Mouse (Mus musculus): ENCODE data around the gene Ccdc34. TPM values are rescaled to one million over a fixed set of nuclear protein-coding genes. Genes with fewer than 3 reads are reported as not detected.

Gene Ccdc34
- polyA plus RNA-seq (2015; fragmentation: Nextera tagmentation; extraction: Ambion mirVana) = 28.3 and 32.7 TPM in 2 replicates

DNA sequence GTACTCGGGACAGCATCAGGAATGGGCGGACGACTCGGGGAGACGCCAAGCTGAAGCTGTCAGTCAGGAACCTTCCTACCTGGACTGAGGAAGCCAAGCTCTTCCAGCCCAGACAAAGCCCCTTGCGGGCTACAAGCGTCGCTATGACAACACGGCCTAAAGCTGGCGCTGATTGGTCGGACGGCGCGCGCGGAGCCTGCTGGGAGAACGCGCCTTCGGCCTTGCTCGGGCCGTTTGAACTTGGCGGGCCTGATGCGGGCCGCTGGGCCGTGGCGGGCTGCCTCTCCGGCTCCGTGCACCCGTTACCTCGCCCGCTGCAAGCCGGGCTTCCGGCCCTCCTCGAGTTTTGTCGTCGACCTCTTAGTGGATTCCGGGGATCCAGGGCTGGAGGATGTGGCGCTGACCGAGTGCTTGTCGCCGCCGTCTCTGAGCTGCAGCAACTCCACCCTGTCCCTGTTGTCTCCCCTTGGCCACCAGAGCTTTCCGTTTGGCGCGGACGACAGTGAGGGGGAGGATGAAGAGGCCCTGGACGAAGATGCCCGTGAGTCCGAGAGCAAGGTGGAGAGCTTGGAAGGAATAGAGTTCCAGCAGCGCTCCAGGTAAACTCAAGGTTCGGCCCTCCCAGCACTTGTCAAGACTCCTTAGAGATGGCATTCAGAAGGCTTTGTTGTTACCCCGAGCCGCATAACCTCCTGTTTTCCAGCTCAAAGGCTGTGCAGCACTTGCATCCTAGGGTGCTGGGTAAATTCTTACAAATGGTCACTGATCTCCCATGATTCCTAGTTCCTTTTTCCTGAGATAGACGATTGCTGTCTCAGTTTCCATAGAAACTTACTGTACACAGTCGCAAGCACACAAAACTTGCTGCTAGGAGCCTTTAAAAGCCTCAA, at the start of gene Ccdc34:
Gene Ccdc34, plus strand, starts transcription at position 202 of the 890 bp plus-strand sequence.
- Histone ChIP-seq H3K4me1 (peaks cover 31% of the 10 kb centered on the region), H3K4me2 (peak within 1 kb of the TSS; percentile 71), H3K36me3 (peaks cover 8% of the 10 kb centered on the region; the same call in 1 of the 2 replicates), H3K4me3 (replicated peaks) (peak within 1 kb of the TSS; percentile 87), H3K27ac (replicated peaks) (peak within 1 kb of the TSS; percentile 90), H3K9ac (replicated peaks) (peak within 1 kb of the TSS; percentile 94), H3K27me3 (replicated peaks) (no peaks in the 10 kb centered on the region), H3K9me3 (replicated peaks) (no peaks in the 10 kb centered on the region)
- WGBS = under 1% methylated on average over 55 of the region's 55 CpGs
- peak; percentile 100 for ATAC-seq (ENCODE audit: low FRiP score)

DNA sequence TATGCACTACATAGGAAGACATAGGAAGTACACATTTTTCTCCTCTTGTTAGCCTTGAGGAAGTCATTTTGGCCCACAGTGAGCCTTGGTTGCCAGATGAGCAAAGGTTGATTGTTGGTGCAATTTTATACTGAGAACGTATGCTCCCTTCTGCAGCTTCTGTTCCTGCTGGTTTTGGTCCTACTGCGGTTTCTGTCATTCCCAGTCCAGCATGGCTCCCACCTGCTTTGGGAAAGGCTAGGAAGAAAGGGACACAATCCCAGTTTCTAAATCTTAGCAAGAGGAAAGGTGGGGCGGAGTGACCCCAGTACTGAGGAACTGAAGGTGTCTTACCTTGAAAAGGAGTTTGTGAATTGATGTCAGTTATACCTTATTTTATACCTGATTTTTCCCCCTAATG, 48.2 kb upstream of the Ccdc34 start:
- Histone ChIP-seq H3K27me3 (replicated peaks) (no peaks in the 10 kb centered on the region), H3K27ac (replicated peaks) (no peak overlapping the region), H3K9me3 (replicated peaks) (no peaks in the 10 kb centered on the region), H3K9ac (replicated peaks) (no peak overlapping the region), H3K4me1 (no peaks in the 10 kb centered on the region), H3K4me2 (no peak overlapping the region), H3K36me3 (no peaks in the 10 kb centered on the region), H3K4me3 (replicated peaks) (no peak overlapping the region)
- no peak for ATAC-seq (ENCODE audit: low FRiP score)
- 84% methylated on average over 3 of the region's 3 CpGs for WGBS

DNA sequence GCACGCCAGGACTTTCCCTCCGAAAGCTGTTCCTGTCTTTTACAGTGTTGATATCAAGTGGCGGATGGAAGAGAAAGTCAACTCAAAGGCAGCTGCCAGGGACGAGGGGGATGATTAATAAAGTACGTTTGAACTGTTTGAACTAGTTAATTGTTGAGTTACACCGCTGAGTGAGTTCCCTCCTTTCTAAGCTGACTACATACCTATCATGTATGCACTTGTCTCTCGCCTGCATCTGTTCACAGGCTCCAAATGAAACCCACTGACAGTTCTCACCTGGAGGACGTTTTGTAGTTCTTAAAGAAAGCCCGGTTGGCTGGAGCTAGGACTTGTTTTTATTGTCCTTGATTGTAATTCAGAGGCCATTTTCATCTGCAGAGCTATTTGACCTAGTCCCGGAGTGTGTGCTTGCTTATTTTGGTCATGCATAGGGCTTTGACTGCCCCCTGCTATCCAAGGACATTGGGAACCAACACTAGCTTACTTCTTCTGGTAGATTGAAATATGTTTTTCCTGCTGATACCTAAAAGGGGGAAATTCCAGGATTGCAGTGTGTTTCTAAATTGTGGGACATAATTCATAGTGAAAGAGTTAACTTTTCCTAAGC, 47.6 kb upstream of the Ccdc34 start:
- Histone ChIP-seq H3K27me3 (replicated peaks) (no peaks in the 10 kb centered on the region), H3K36me3 (no peaks in the 10 kb centered on the region), H3K4me1 (no peaks in the 10 kb centered on the region), H3K4me3 (replicated peaks) (no peak overlapping the region), H3K27ac (replicated peaks) (no peak overlapping the region), H3K4me2 (no peak overlapping the region), H3K9me3 (replicated peaks) (no peaks in the 10 kb centered on the region), H3K9ac (replicated peaks) (no peak overlapping the region)
- 51% methylated on average over 10 of the region's 10 CpGs for WGBS
- ATAC-seq (ENCODE audit: low FRiP score) = no peak

DNA sequence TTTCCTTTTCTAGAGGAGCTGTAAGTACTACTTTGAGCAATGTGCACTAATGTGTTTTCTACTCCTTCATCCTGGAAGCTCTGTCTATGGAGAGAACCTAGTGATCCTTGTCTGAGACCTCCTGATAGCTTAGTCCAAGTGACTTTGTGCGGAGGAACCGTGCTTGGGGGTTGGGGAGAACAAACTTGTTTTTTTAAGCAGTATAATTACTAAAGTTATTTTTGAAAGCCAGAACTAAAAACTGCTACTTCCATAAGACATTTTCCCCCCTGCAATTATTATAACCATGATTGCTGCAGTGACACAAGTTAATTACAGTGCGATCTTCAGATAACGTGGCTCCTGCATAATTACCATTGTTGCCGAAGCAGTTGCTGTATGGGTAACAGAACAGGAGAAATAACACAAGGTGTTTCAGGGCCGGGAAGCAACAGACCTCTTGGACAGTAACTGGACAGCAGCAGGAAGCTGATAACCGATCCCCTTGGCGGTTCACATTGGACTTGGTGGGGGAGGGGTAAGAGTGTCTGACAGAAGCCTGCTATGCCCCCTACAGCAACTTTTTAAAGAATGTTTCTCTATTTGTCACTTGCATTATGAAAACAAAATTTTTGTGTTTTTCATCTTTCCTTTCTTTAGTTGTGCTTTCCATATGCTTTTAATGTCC, 46.7 kb upstream of the Ccdc34 start:
- ATAC-seq (ENCODE audit: low FRiP score) = no peak
- Histone ChIP-seq H3K9ac (replicated peaks) (no peak overlapping the region), H3K36me3 (no peaks in the 10 kb centered on the region), H3K4me2 (no peak overlapping the region), H3K4me1 (no peaks in the 10 kb centered on the region), H3K9me3 (replicated peaks) (no peaks in the 10 kb centered on the region), H3K27ac (replicated peaks) (no peak overlapping the region), H3K27me3 (replicated peaks) (no peaks in the 10 kb centered on the region), H3K4me3 (replicated peaks) (no peak overlapping the region)
- WGBS = 66% methylated on average over 8 of the region's 8 CpGs

DNA sequence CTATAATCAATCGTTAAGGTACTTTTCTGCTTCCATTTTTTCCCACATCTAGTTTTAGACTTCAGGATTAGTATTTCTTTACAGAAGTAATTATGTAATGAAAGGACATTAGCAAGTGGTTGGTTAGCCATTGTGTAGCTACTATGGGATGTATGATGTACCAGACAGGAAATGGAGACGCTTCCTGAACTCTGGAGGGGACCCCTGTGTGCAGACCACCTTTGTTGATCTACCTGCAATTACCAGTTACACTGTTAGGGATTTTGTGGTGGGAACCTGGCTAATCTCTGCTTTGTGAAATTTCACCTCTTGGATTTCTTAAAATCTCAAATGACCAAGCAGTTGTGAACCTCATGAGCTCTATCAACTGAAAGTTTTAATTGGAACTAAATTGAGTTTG, 45.3 kb upstream of the Ccdc34 start:
- no peak for ATAC-seq (ENCODE audit: low FRiP score)
- no peak overlapping the region for H3K27ac ChIP-seq (replicated peaks)
- no peak overlapping the region for H3K9ac ChIP-seq (replicated peaks)
- H3K36me3 ChIP-seq = no peaks in the 10 kb centered on the region
- H3K4me1 ChIP-seq = no peaks in the 10 kb centered on the region
- WGBS = 90% methylated on average over 2 of the region's 2 CpGs
- H3K4me2 ChIP-seq = no peak overlapping the region
- no peak overlapping the region for H3K4me3 ChIP-seq (replicated peaks)
- no peaks in the 10 kb centered on the region for H3K9me3 ChIP-seq (replicated peaks)
- no peaks in the 10 kb centered on the region for H3K27me3 ChIP-seq (replicated peaks)

DNA sequence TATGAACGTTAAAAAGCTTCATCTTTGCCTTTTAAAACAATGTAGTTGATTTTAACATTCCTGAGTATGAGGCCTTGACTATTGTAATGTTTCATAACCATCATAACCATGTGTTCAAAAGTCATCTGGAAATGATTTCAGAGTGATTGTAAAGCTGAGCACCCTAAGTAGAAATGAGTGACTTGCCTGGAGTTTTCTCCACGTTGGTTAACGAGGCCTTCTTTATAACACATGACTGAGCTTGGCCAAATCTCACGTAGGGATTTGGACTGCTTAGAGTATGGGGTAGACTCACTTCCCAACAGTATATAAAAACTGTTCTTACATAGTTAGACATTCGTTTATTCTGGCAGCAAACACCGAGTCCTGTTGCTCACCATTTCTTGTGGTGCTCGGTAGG, 44.7 kb upstream of the Ccdc34 start:
- no peak overlapping the region for H3K4me2 ChIP-seq
- H3K36me3 ChIP-seq = no peaks in the 10 kb centered on the region
- no peak overlapping the region for H3K4me3 ChIP-seq (replicated peaks)
- no peaks in the 10 kb centered on the region for H3K4me1 ChIP-seq
- no peaks in the 10 kb centered on the region for H3K9me3 ChIP-seq (replicated peaks)
- H3K27me3 ChIP-seq (replicated peaks) = no peaks in the 10 kb centered on the region
- WGBS = 81% methylated on average over 7 of the region's 7 CpGs
- H3K27ac ChIP-seq (replicated peaks) = no peak overlapping the region
- no peak overlapping the region for H3K9ac ChIP-seq (replicated peaks)
- ATAC-seq (ENCODE audit: low FRiP score) = no peak

DNA sequence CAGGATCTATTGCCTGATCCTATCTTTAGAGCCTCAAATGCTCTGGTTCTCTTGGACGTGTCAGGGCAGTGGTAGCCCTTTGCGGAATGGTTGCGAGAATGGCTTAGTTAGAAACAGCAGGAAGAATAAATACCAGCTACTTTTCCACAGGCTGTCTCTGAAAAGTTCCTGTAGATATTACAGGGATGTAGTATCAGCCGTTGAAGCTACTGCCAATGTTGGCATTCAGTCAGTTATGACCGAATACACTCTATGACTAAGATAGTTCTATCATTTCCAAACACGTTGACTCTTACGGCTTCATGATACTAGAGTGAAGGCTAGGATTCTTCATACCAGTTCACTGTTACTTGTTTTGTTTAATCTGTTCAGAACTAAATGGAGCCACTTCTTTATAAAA, 42.8 kb upstream of the Ccdc34 start:
- 93% methylated on average over 7 of the region's 7 CpGs for WGBS
- no peaks in the 10 kb centered on the region for H3K36me3 ChIP-seq
- no peak overlapping the region for H3K27ac ChIP-seq (replicated peaks)
- no peak overlapping the region for H3K4me3 ChIP-seq (replicated peaks)
- H3K27me3 ChIP-seq (replicated peaks) = no peaks in the 10 kb centered on the region
- H3K9ac ChIP-seq (replicated peaks) = no peak overlapping the region
- H3K4me1 ChIP-seq = peaks cover 7% of the 10 kb centered on the region
- ATAC-seq (ENCODE audit: low FRiP score) = no peak
- H3K9me3 ChIP-seq (replicated peaks) = no peaks in the 10 kb centered on the region
- H3K4me2 ChIP-seq = no peak overlapping the region

DNA sequence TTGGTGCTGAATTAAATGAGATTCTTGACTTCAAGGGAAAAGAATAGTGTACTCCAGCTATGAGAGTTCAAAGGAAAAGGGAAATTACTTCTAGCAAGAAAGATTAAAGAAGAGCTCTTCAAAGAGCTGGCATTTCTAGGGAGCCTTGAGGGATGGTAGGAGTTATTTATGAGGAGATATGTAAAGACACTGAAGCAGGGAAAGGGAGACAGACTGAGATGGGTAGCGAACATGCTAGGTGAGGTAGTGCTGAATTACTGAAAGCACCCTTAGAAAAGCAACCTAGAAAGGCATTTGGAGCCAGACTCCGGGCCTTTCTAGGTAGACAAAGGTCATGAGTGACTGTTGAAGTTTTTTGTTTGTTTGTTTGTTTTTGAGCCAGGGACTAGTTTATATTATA, 41.4 kb upstream of the Ccdc34 start:
- Histone ChIP-seq H3K9me3 (replicated peaks) (no peaks in the 10 kb centered on the region), H3K4me1 (peaks cover 10% of the 10 kb centered on the region), H3K9ac (replicated peaks) (no peak overlapping the region), H3K27ac (replicated peaks) (no peak overlapping the region), H3K4me2 (no peak overlapping the region), H3K36me3 (no peaks in the 10 kb centered on the region), H3K4me3 (replicated peaks) (no peak overlapping the region), H3K27me3 (replicated peaks) (no peaks in the 10 kb centered on the region)
- WGBS = 95% methylated on average over 2 of the region's 2 CpGs
- no peak for ATAC-seq (ENCODE audit: low FRiP score)

DNA sequence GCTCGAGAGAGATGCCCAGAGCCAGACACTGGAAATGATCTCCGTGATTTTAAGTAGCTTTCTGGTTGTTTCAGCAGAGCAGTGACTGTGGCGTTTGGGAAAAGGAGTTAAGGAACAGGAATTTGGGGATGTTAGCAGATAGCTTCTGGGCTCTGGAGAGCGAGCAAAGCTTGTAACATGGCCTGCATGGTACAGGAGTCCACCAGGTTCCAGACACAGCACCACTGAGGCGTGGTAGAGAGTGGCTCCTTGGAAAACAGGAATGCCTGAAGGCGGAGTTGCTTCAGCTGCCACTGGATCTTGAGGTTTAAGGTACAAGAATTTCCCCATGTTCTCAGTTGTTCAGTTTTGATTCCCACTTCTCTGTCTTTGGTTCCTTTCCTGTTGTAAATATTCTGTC, 40.3 kb upstream of the Ccdc34 start:
- ATAC-seq (ENCODE audit: low FRiP score) = no peak
- no peaks in the 10 kb centered on the region for H3K36me3 ChIP-seq
- no peaks in the 10 kb centered on the region for H3K9me3 ChIP-seq (replicated peaks)
- no peak overlapping the region for H3K27ac ChIP-seq (replicated peaks)
- 88% methylated on average over 6 of the region's 6 CpGs for WGBS
- H3K4me3 ChIP-seq (replicated peaks) = no peak overlapping the region
- no peaks in the 10 kb centered on the region for H3K27me3 ChIP-seq (replicated peaks)
- peaks cover 10% of the 10 kb centered on the region for H3K4me1 ChIP-seq
- no peak overlapping the region for H3K4me2 ChIP-seq
- no peak overlapping the region for H3K9ac ChIP-seq (replicated peaks)

DNA sequence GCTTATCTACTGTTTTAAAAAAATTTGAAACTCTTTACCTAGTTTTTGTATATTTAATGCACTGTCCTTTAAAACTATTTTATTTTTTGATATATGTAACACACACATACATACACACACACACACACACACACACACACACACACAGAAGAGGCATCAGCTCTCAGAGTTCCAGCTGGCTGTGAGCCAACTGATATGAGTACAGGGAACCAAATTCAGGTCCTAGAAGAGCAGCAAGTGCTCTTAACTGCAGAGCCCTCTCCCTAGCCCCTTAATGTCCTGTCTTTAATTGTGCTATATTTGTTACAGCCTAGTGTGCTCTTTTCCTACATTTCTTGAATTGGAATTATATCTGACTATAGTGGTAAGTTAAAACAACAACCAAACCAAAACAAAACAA, 38.4 kb upstream of the Ccdc34 start:
- ATAC-seq (ENCODE audit: low FRiP score) = peak; percentile 40
- Histone ChIP-seq H3K36me3 (no peaks in the 10 kb centered on the region), H3K9me3 (replicated peaks) (no peaks in the 10 kb centered on the region), H3K4me2 (no peak overlapping the region), H3K27ac (replicated peaks) (peak overlapping the region; percentile 43; the same call in 1 of the 2 replicates), H3K9ac (replicated peaks) (no peak overlapping the region), H3K27me3 (replicated peaks) (no peaks in the 10 kb centered on the region), H3K4me3 (replicated peaks) (no peak overlapping the region), H3K4me1 (peaks cover 10% of the 10 kb centered on the region)

DNA sequence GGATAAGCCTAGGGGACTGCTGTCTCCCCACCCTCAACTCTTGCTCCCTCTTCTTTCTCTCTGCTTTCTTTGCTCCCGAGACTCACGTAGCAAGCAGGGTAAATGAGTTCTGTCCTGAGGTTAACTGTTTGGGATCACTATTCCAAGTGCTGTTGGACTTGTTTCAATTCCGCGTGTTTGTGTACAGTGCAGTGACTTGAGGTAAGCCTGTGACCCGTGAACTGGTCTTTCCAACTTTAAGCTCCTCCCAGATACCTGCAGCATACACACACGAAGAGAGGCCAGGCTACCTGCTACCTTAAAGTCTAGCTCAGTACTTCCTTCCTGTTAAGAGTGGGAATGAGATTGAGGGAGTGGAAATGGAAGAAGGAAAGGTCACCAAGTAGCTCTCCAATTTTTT, 34.2 kb upstream of the Ccdc34 start:
- no peak for ATAC-seq (ENCODE audit: low FRiP score)
- no peaks in the 10 kb centered on the region for H3K9me3 ChIP-seq (replicated peaks)
- whole genome bisulfite sequencing = 91% methylated on average over 6 of the region's 6 CpGs
- H3K27me3 ChIP-seq (replicated peaks) = no peaks in the 10 kb centered on the region
- no peak overlapping the region for H3K27ac ChIP-seq (replicated peaks)
- H3K36me3 ChIP-seq = no peaks in the 10 kb centered on the region
- no peak overlapping the region for H3K9ac ChIP-seq (replicated peaks)
- H3K4me2 ChIP-seq = no peak overlapping the region
- no peak overlapping the region for H3K4me3 ChIP-seq (replicated peaks)
- peaks cover 24% of the 10 kb centered on the region for H3K4me1 ChIP-seq

DNA sequence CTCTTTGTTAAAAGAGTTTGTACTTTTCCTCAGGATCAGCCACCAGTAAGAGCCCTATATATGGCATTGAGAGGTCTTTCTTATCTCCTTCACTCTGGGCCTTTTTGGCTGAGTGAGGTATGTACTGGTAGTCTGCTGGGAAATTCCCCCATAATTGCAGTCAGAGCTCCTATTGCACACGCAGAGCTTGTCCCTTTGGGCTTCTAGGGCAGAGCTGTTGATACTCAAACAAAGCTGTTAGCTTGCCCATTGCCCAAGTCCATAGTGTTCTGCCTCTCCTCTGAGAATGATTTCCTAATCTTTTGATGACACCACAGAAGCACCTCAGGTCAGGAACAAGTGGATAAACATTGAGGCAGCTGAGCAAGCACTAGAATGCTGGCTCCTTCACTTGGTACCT, 32.7 kb upstream of the Ccdc34 start:
- no peaks in the 10 kb centered on the region for H3K36me3 ChIP-seq
- WGBS = 64% methylated on average over 1 of the region's 1 CpGs
- ATAC-seq (ENCODE audit: low FRiP score) = no peak
- no peak overlapping the region for H3K4me3 ChIP-seq (replicated peaks)
- no peak overlapping the region for H3K9ac ChIP-seq (replicated peaks)
- H3K4me2 ChIP-seq = no peak overlapping the region
- no peaks in the 10 kb centered on the region for H3K9me3 ChIP-seq (replicated peaks)
- H3K4me1 ChIP-seq = peaks cover 23% of the 10 kb centered on the region
- no peaks in the 10 kb centered on the region for H3K27me3 ChIP-seq (replicated peaks)
- no peak overlapping the region for H3K27ac ChIP-seq (replicated peaks)

Measured in neural tube, embryonic 15.5 days (tissue).